Mouse (Mus musculus) midbrain, embryonic 11.5 days (tissue): ENCODE results near the gene C8g. TPM values are rescaled to one million over a fixed set of nuclear protein-coding genes. Genes with fewer than 3 reads are reported as not detected.

Experiments used
- ATAC-seq: fragments of 200-750 bp; cut with Nextera tagmentation; 2 replicates; pipeline ENCODE4 v1.8.0; 2017; ENCODE audit warnings: moderate TSS enrichment, moderate library complexity; ENCODE audit not compliant: low FRiP score
- DNase-seq: peaks from one replicate; pipeline ENCODE4 v3.0.0; 2015; ENCODE audit warnings: low spot score; ENCODE audit errors: missing footprints
- H3K27ac ChIP-seq: fragments of 300-500 bp; sonication (generic); 2 replicates; pipeline ENCODE4 v1.5.1; 2014; ENCODE audit warnings: low read depth, low read length
- H3K27me3 ChIP-seq: fragments of 300-500 bp; sonication (generic); 2 replicates; pipeline ENCODE4 v1.6.1; 2014; ENCODE audit warnings: mild to moderate bottlenecking, low read length, moderate library complexity, mixed read lengths; ENCODE audit not compliant: control insufficient read depth, insufficient read depth
- H3K36me3 ChIP-seq: fragments of 300-500 bp; sonication (generic); 2 replicates; pipeline ENCODE4 v1.6.1; 2014; ENCODE audit warnings: mild to moderate bottlenecking, low read length, moderate library complexity, mixed read lengths; ENCODE audit not compliant: control insufficient read depth, insufficient read depth
- H3K4me1 ChIP-seq: fragments of 300-500 bp; sonication (generic); 2 replicates; pipeline ENCODE4 v1.6.1; 2014; ENCODE audit warnings: low read length; ENCODE audit not compliant: control insufficient read depth, insufficient read depth
- H3K4me2 ChIP-seq: fragments of 300-500 bp; sonication (generic); 2 replicates; pipeline ENCODE4 v1.6.1; 2014; ENCODE audit warnings: mild to moderate bottlenecking, moderate library complexity
- H3K4me3 ChIP-seq: fragments of 300-500 bp; sonication (generic); 2 replicates; pipeline ENCODE4 v1.5.1; 2014; ENCODE audit warnings: low read depth, low read length
- H3K9ac ChIP-seq: fragments of 300-500 bp; sonication (generic); 2 replicates; pipeline ENCODE4 v1.6.1; 2014; ENCODE audit warnings: low read length
- H3K9me3 ChIP-seq: fragments of 300-500 bp; sonication (generic); 2 replicates; pipeline ENCODE4 v1.6.1; 2016; ENCODE audit warnings: low read length; ENCODE audit not compliant: control insufficient read depth
- WGBS: fragments of 180-500 bp; shearing (Covaris S2); extraction: QIAGEN DNeasy Blood & Tissue Kit; methylation state at CpG from one replicate; pipeline ENCODE4 v1.1.7; 2014; 5-methylcytosine and 5-hydroxymethylcytosine counted together
- polyA plus RNA-seq: library from polyadenylated mRNA; unstranded; fragments of >200 nt; fragmentation: Nextera tagmentation; extraction: Ambion mirVana; gene quantifications from 2 replicates; pipeline ENCODE4 v1.2.1, GENCODE M21; 2014

Gene C8g
- polyA plus RNA-seq, 1 experiment from 2014 or later = 3.6 TPM

GRCm38 (mm10) chr2:25461407-25461806, 40.1 kb downstream of the C8g start:
- Histone ChIP-seq H3K9ac (peak overlapping the region; percentile 58), H3K4me1 (peaks cover 14% of the 10 kb centered on the region), H3K36me3 (no peaks in the 10 kb centered on the region), H3K4me2 (peak overlapping the region; percentile 73), H3K9me3 (no peaks in the 10 kb centered on the region), H3K27me3 (no peaks in the 10 kb centered on the region), H3K4me3 (peak overlapping the region; percentile 51), H3K27ac (peak overlapping the region; percentile 44; the same call in 1 of the 2 replicates)
- 30% methylated on average over 3 of the region's 3 CpGs for WGBS
- ATAC-seq = peak; percentile 8; the same call in 1 of the 2 replicates
- no peak for DNase-seq

- H3K4me2 ChIP-seq = peak within 1 kb of the TSS; percentile 73
- peak within 1 kb of the TSS; percentile 66 for H3K27ac ChIP-seq
- ATAC-seq (peak; percentile 89), DNase-seq (peak; percentile 98)
- H3K4me3 ChIP-seq = peak within 1 kb of the TSS; percentile 51
- H3K27me3 ChIP-seq = no peaks in the 10 kb centered on the region
- under 1% methylated on average over 46 of the region's 48 CpGs for WGBS
- no peaks in the 10 kb centered on the region for H3K36me3 ChIP-seq
- H3K9me3 ChIP-seq = no peaks in the 10 kb centered on the region
- peaks cover 10% of the 10 kb centered on the region for H3K4me1 ChIP-seq
- H3K9ac ChIP-seq = peak within 1 kb of the TSS; percentile 58
These were observed 40.8 kb downstream of the C8g start, which contains the start of gene Paxx for GRCm38 (mm10) chr2:25460551-25461309. TSS of gene Paxx (minus strand) at chr2:25461094.

GRCm38 (mm10) chr2:25460135-25460534, 41.4 kb downstream of the C8g start:
- H3K27me3 ChIP-seq = no peaks in the 10 kb centered on the region
- peak overlapping the region; percentile 73 for H3K4me2 ChIP-seq
- H3K27ac ChIP-seq = peak overlapping the region; percentile 66; the same call in 1 of the 2 replicates
- H3K9ac ChIP-seq = peak overlapping the region; percentile 58
- H3K4me3 ChIP-seq = peak overlapping the region; percentile 51
- DNase-seq = no peak
- H3K36me3 ChIP-seq = no peaks in the 10 kb centered on the region
- peaks cover 10% of the 10 kb centered on the region for H3K4me1 ChIP-seq
- peak; percentile 25; the same call in 1 of the 2 replicates for ATAC-seq
- no peaks in the 10 kb centered on the region for H3K9me3 ChIP-seq
- 32% methylated on average over 5 of the region's 5 CpGs for WGBS

- H3K9ac ChIP-seq = no peak overlapping the region
- no peaks in the 10 kb centered on the region for H3K9me3 ChIP-seq
- 81% methylated on average over 5 of the region's 5 CpGs for WGBS
- no peak overlapping the region for H3K4me2 ChIP-seq
- H3K27ac ChIP-seq = no peak overlapping the region
- H3K27me3 ChIP-seq = no peaks in the 10 kb centered on the region
- H3K4me3 ChIP-seq = no peak overlapping the region
- ATAC-seq (no peak), DNase-seq (no peak)
- no peaks in the 10 kb centered on the region for H3K36me3 ChIP-seq
- H3K4me1 ChIP-seq = peaks cover 10% of the 10 kb centered on the region
These were observed 42.6 kb downstream of the C8g start for GRCm38 (mm10) chr2:25458911-25459310.

- no peak overlapping the region for H3K4me2 ChIP-seq
- H3K9me3 ChIP-seq = no peaks in the 10 kb centered on the region
- no peak overlapping the region for H3K9ac ChIP-seq
- ATAC-seq (no peak), DNase-seq (no peak)
- no peak overlapping the region for H3K27ac ChIP-seq
- H3K4me3 ChIP-seq = no peak overlapping the region
- H3K27me3 ChIP-seq = no peaks in the 10 kb centered on the region
- peaks cover 10% of the 10 kb centered on the region for H3K4me1 ChIP-seq
- H3K36me3 ChIP-seq = no peaks in the 10 kb centered on the region
- 81% methylated on average over 9 of the region's 9 CpGs for WGBS
These were observed 44.3 kb downstream of the C8g start for GRCm38 (mm10) chr2:25457022-25457896.

- Histone ChIP-seq H3K4me2 (no peak within 1 kb of the TSS), H3K4me1 (peaks cover 9% of the 10 kb centered on the region), H3K27ac (no peak within 1 kb of the TSS), H3K36me3 (no peaks in the 10 kb centered on the region), H3K4me3 (no peak within 1 kb of the TSS), H3K9ac (no peak within 1 kb of the TSS), H3K27me3 (no peaks in the 10 kb centered on the region), H3K9me3 (no peaks in the 10 kb centered on the region)
- ATAC-seq (no peak), DNase-seq (no peak)
- WGBS = 66% methylated on average over 14 of the region's 14 CpGs
These were observed 45.1 kb downstream of the C8g start, which contains the start of gene Clic3 for GRCm38 (mm10) chr2:25456205-25456953. TSS of gene Clic3 (plus strand) at chr2:25456838.

GRCm38 (mm10) chr2:25452951-25453350, 48.6 kb downstream of the C8g start:
- Histone ChIP-seq H3K27me3 (no peaks in the 10 kb centered on the region), H3K4me1 (no peaks in the 10 kb centered on the region), H3K27ac (no peak overlapping the region), H3K4me3 (no peak overlapping the region), H3K4me2 (no peak overlapping the region), H3K9me3 (no peaks in the 10 kb centered on the region), H3K36me3 (peaks cover under 1% of the 10 kb centered on the region; the same call in 1 of the 2 replicates), H3K9ac (no peak overlapping the region)
- 42% methylated on average over 1 of the region's 1 CpGs for WGBS
- DNase-seq (no peak), ATAC-seq (no peak)

- no peak overlapping the region for H3K4me2 ChIP-seq
- WGBS = 88% methylated on average over 8 of the region's 8 CpGs
- no peaks in the 10 kb centered on the region for H3K9me3 ChIP-seq
- H3K36me3 ChIP-seq = peaks cover 5% of the 10 kb centered on the region; the same call in 1 of the 2 replicates
- no peak overlapping the region for H3K27ac ChIP-seq
- H3K4me1 ChIP-seq = no peaks in the 10 kb centered on the region
- ATAC-seq (no peak), DNase-seq (no peak)
- H3K9ac ChIP-seq = no peak overlapping the region
- H3K4me3 ChIP-seq = no peak overlapping the region
- no peaks in the 10 kb centered on the region for H3K27me3 ChIP-seq
These were observed 50.5 kb downstream of the C8g start for GRCm38 (mm10) chr2:25450853-25451647.
